Mouse (Mus musculus): Measurements from ENCODE around the gene Gga2. TPM values are rescaled to one million over a fixed set of nuclear protein-coding genes. Genes with fewer than 3 reads are reported as not detected.
A peak's percentile ranks its signal among the peaks of the same experiment; 100 is the strongest.

Gga2 gene
- polyA plus RNA-seq, 1 experiment from 2014 or later, result 50.9 TPM

GRCm38 (mm10) chr7:121981307-121981871 is 39.6 kb downstream of the Gga2 start, which contains the start of gene Cog7:
TSS of gene Cog7 (minus strand) at chr7:121981711.
- Histone ChIP-seq H3K9me3 (no peaks in the 10 kb centered on the region), H3K27me3 (no peaks in the 10 kb centered on the region), H3K36me3 (peaks cover 10% of the 10 kb centered on the region; the same call in 1 of the 2 replicates), H3K4me1 (replicated peaks) (peaks cover 16% of the 10 kb centered on the region), H3K27ac (replicated peaks) (no peak within 1 kb of the TSS), H3K4me3 (peak within 1 kb of the TSS; percentile 75), H3K4me2 (peak within 1 kb of the TSS; percentile 69), H3K9ac (peak within 1 kb of the TSS; percentile 79)
- peak; percentile 93 for ATAC-seq (ENCODE audit: low read depth)
- under 1% methylated on average over 55 of the region's 55 CpGs for WGBS

DNA sequence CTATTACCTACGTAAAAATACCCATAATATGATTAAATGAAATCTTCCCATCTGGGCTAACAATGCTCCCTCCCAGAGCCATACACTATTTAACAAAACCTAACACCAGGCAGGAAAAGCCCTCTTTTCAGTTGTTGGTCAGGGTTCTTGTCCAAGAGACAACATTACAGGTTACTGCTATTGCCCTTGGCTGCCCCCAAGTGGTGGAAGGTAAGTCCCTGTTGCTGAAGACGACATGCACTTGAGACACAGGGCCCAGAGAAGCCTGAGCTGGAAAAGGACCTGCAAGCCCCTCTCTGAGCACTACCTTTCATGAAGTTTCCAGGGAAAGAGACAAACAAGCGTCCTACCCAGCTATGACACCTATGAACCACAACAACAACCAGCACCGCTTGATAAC is 46.0 kb downstream of the Gga2 start:
- no peaks in the 10 kb centered on the region for H3K9me3 ChIP-seq
- no peak overlapping the region for H3K4me2 ChIP-seq
- no peak overlapping the region for H3K4me3 ChIP-seq
- H3K9ac ChIP-seq, result no peak overlapping the region
- ATAC-seq (ENCODE audit: low read depth), result peak; percentile 50; the same call in 1 of the 2 replicates
- H3K36me3 ChIP-seq, result peaks cover 44% of the 10 kb centered on the region
- no peak overlapping the region for H3K27ac ChIP-seq (replicated peaks)
- no peaks in the 10 kb centered on the region for H3K27me3 ChIP-seq
- 0 out of 2 replicates have a peak, but pooled peaks cover 1% of the 10 kb centered on the region for H3K4me1 ChIP-seq (replicated peaks)
- WGBS, result 58% methylated on average over 4 of the region's 4 CpGs

DNA sequence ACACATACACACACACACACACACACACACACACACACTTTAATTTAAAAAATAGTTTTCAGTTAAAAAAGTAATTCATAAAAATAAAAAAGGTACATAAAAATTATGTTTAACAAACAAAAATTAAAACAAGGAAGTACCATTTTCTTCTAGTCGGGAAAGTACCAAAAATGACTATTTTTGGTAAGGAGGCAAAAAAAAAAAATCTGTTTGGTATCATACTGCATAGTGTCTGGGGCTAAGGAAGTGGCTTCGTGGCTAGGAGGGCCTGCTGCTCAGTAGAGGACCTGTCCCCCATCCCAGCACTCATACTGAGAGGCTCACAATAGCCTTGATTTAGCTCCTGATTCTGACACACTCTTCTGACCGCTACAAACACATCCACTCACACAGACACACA is 49.3 kb downstream of the Gga2 start:
- Histone ChIP-seq H3K36me3 (peaks cover 48% of the 10 kb centered on the region), H3K27ac (replicated peaks) (no peak overlapping the region), H3K9me3 (no peaks in the 10 kb centered on the region), H3K4me3 (no peak overlapping the region), H3K4me2 (no peak overlapping the region), H3K4me1 (replicated peaks) (no peaks in the 10 kb centered on the region), H3K27me3 (no peaks in the 10 kb centered on the region), H3K9ac (no peak overlapping the region)
- WGBS, result 91% methylated on average over 3 of the region's 3 CpGs
- no peak for ATAC-seq (ENCODE audit: low read depth)

DNA sequence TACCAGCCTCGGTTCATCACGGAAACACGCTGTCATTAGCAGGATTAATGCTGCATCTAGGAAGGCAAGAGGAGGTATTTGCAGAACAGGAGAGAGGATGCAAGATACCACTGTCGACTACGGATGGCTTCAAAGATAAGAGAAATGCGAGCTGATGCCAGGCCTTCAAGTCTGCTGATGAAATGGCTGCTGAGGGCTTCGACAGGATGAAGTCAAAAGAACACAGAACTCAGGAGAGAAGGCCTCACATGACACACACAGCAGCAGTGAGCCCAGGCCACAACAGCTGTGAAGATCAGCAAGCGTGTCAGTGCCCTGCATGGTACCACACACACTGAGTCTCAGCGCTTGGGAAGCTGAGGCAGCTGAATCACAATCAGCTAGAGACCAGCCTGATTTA is 50.8 kb downstream of the Gga2 start:
- WGBS, result 91% methylated on average over 9 of the region's 9 CpGs
- Histone ChIP-seq H3K9ac (no peak overlapping the region), H3K27ac (replicated peaks) (no peak overlapping the region), H3K4me1 (replicated peaks) (no peaks in the 10 kb centered on the region), H3K4me2 (no peak overlapping the region), H3K4me3 (no peak overlapping the region), H3K27me3 (no peaks in the 10 kb centered on the region), H3K9me3 (no peaks in the 10 kb centered on the region), H3K36me3 (peaks cover 42% of the 10 kb centered on the region)
- ATAC-seq (ENCODE audit: low read depth), result no peak

- WGBS, result 89% methylated on average over 9 of the region's 9 CpGs
- Histone ChIP-seq H3K36me3 (peaks cover 42% of the 10 kb centered on the region), H3K27me3 (no peaks in the 10 kb centered on the region), H3K4me1 (replicated peaks) (no peaks in the 10 kb centered on the region), H3K9me3 (no peaks in the 10 kb centered on the region), H3K27ac (replicated peaks) (no peak overlapping the region), H3K4me3 (no peak overlapping the region), H3K4me2 (no peak overlapping the region), H3K9ac (no peak overlapping the region)
- ATAC-seq (ENCODE audit: low read depth), result no peak
Measured at GRCm38 (mm10) chr7:121968816-121969215, 52.2 kb downstream of the Gga2 start.

DNA sequence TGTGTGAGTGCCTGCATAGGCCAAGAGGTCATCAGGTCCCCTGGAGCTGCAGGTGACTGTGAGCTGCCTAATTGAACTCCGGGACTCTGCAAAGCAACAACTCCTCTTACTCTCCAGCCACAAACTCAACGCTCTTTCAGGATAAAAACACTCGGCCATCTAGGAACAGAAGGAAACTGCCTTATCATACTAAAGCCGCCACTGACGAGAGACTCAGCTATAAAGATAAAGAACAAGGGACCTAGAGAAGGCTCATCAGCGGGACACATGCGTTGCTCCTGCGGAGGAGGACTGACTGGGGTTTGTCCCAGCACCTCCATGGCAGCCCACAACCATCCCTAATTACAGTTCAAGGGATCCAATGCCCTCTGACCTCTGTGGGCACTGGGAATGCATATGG is 52.8 kb downstream of the Gga2 start:
- H3K4me1 ChIP-seq (replicated peaks), result no peaks in the 10 kb centered on the region
- H3K27me3 ChIP-seq, result no peaks in the 10 kb centered on the region

GRCm38 (mm10) chr7:121966169-121966568 is 54.9 kb downstream of the Gga2 start:
- no peak for ATAC-seq (ENCODE audit: low read depth)
- Histone ChIP-seq H3K36me3 (peaks cover 31% of the 10 kb centered on the region), H3K4me3 (no peak overlapping the region), H3K27me3 (no peaks in the 10 kb centered on the region), H3K4me2 (no peak overlapping the region), H3K9me3 (no peaks in the 10 kb centered on the region), H3K4me1 (replicated peaks) (no peaks in the 10 kb centered on the region), H3K9ac (no peak overlapping the region), H3K27ac (replicated peaks) (no peak overlapping the region)
- 96% methylated on average over 7 of the region's 7 CpGs for WGBS

More for the DNA sequence above, 52.8 kb downstream of the Gga2 start:
- Histone ChIP-seq H3K9ac (no peak overlapping the region), H3K9me3 (no peaks in the 10 kb centered on the region), H3K36me3 (peaks cover 36% of the 10 kb centered on the region), H3K4me2 (no peak overlapping the region), H3K27ac (replicated peaks) (no peak overlapping the region), H3K4me3 (no peak overlapping the region)
- ATAC-seq (ENCODE audit: low read depth), result no peak
- WGBS, result 90% methylated on average over 8 of the region's 8 CpGs

DNA sequence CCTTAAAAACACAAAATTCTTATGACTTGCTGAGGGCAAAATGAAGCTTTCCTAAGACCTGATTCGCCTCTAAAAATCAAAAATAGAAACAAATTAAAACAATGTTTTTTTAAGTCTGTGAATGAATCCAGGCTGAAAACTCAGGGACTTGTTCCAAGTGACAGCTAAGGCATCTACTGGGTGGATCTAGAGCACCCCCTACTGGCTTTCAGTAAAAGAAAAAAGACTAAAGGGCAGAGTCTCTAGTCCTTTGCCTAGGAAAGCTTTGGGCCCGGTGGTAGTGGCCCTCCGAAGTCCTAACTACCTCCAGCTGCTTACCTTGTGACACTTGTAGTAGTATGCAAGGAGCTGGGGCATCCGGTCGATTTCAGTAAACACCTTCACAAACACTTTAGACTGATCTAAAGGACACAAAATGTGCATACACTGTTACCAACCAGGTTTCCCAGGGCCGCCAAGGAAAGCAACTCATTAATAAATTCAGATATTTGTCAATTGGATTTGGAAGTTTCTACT is 57.1 kb downstream of the Gga2 start:
- Histone ChIP-seq H3K36me3 (peaks cover 20% of the 10 kb centered on the region), H3K4me2 (no peak overlapping the region), H3K27me3 (no peaks in the 10 kb centered on the region), H3K4me1 (replicated peaks) (no peaks in the 10 kb centered on the region), H3K4me3 (no peak overlapping the region), H3K9ac (no peak overlapping the region), H3K9me3 (no peaks in the 10 kb centered on the region), H3K27ac (replicated peaks) (no peak overlapping the region)
- ATAC-seq (ENCODE audit: low read depth), result no peak
- WGBS, result 73% methylated on average over 6 of the region's 6 CpGs

- no peaks in the 10 kb centered on the region for H3K27me3 ChIP-seq
- no peak overlapping the region for H3K9ac ChIP-seq
- peaks cover 17% of the 10 kb centered on the region for H3K36me3 ChIP-seq
- no peak overlapping the region for H3K4me3 ChIP-seq
- H3K4me2 ChIP-seq, result no peak overlapping the region
- no peaks in the 10 kb centered on the region for H3K9me3 ChIP-seq
- WGBS, result 87% methylated on average over 3 of the region's 3 CpGs
- no peak overlapping the region for H3K27ac ChIP-seq (replicated peaks)
- no peaks in the 10 kb centered on the region for H3K4me1 ChIP-seq (replicated peaks)
- no peak for ATAC-seq (ENCODE audit: low read depth)
Measured at GRCm38 (mm10) chr7:121962571-121962959, 58.5 kb downstream of the Gga2 start.

GRCm38 (mm10) chr7:121961913-121962570 is 59.0 kb downstream of the Gga2 start:
- no peak for ATAC-seq (ENCODE audit: low read depth)
- Histone ChIP-seq H3K4me2 (no peak overlapping the region), H3K4me3 (no peak overlapping the region), H3K4me1 (replicated peaks) (no peaks in the 10 kb centered on the region), H3K36me3 (peaks cover 17% of the 10 kb centered on the region), H3K27ac (replicated peaks) (no peak overlapping the region), H3K9me3 (no peaks in the 10 kb centered on the region), H3K9ac (no peak overlapping the region), H3K27me3 (no peaks in the 10 kb centered on the region)
- WGBS, result 83% methylated on average over 7 of the region's 7 CpGs

- 51% methylated on average over 12 of the region's 12 CpGs for WGBS
- ATAC-seq (ENCODE audit: low read depth), result no peak
- no peak overlapping the region for H3K4me3 ChIP-seq
- no peak overlapping the region for H3K4me2 ChIP-seq
- no peaks in the 10 kb centered on the region for H3K27me3 ChIP-seq
- H3K4me1 ChIP-seq (replicated peaks), result no peaks in the 10 kb centered on the region
- H3K36me3 ChIP-seq, result peaks cover 24% of the 10 kb centered on the region
- H3K9ac ChIP-seq, result no peak overlapping the region
- no peaks in the 10 kb centered on the region for H3K9me3 ChIP-seq
- H3K27ac ChIP-seq (replicated peaks), result no peak overlapping the region
Measured at GRCm38 (mm10) chr7:121955802-121956201, 65.2 kb downstream of the Gga2 start.

- Histone ChIP-seq H3K9ac (no peak overlapping the region), H3K36me3 (peaks cover 25% of the 10 kb centered on the region), H3K4me3 (no peak overlapping the region), H3K27ac (replicated peaks) (no peak overlapping the region), H3K9me3 (no peaks in the 10 kb centered on the region), H3K4me1 (replicated peaks) (no peaks in the 10 kb centered on the region), H3K4me2 (no peak overlapping the region), H3K27me3 (no peaks in the 10 kb centered on the region)
- 81% methylated on average over 11 of the region's 11 CpGs for WGBS
- no peak for ATAC-seq (ENCODE audit: low read depth)
Measured at GRCm38 (mm10) chr7:121954891-121955669, 65.9 kb downstream of the Gga2 start.

Data from neural tube, embryonic 13.5 days (tissue).